Comparison of ENCODE assay signal across 8 mouse cellular contexts in genomic region chr19:10341817-10342439, GRCm38 (mm10). TPM values are rescaled to one million over a fixed set of nuclear protein-coding genes. Genes with fewer than 3 reads are reported as not detected.
DNase-seq lines count a peak whose midpoint lies in the region.

No protein-coding gene starts in this region.

- no peak overlapping the region for H3K4me3 ChIP-seq in hindbrain, embryonic 10.5 days

- H3K36me3 ChIP-seq in hindbrain, embryonic 10.5 days = no peaks in the 10 kb centered on the region

- H3K9me3 ChIP-seq in hindbrain, embryonic 10.5 days = no peaks in the 10 kb centered on the region

- peak; percentile 90 to 93 for DNase-seq in adrenal gland, adult (ENCODE audit: inconsistent age in 2 of 2, low spot score in 1 of 2)
- peak; percentile 58 for DNase-seq in brain, embryonic 18.5 days (ENCODE audit: low read depth, low spot score)
- peak; percentile 67 to 69 for DNase-seq in frontal cortex, postnatal 25 days (ENCODE audit: low spot score in 2 of 2)
- no peak for DNase-seq in hindbrain, embryonic 10.5 days (ENCODE audit: low spot score)
- DNase-seq in left cerebral cortex, postnatal 4 days = peak; percentile 89
- DNase-seq in ovary, postnatal 14 days (ENCODE audit: low spot score) = peak; percentile 57
- no peak for DNase-seq in thymus, postnatal 0 days (ENCODE audit: low spot score)
- no peak for DNase-seq in spleen, postnatal 4 days (ENCODE audit: low spot score in 2 of 2)

- H3K27me3 ChIP-seq in hindbrain, embryonic 10.5 days (ENCODE audit: insufficient read depth, poor library complexity, severe bottlenecking) = peaks cover 55% of the 10 kb centered on the region

- H3K27ac ChIP-seq in hindbrain, embryonic 10.5 days = peak overlapping the region; percentile 18; the same call in 1 of the 2 replicates

- peaks cover 56% of the 10 kb centered on the region for H3K4me1 ChIP-seq in hindbrain, embryonic 10.5 days (replicated peaks)

- intact Hi-C loops in left cerebral cortex, postnatal 4 days (cut with DNase I) = loop anchor here (5.0 kb wide), 1 partner anchor 50 kb away; no protein-coding TSS in a partner anchor

- 48% methylated on average over 12 of the region's 12 CpGs for WGBS in hindbrain, embryonic 10.5 days

RNA-seq across cellular contexts. Expression of gene Dagla, which starts 37.3 kb away (rescaled TPM):
- polyA plus RNA-seq in hindbrain, embryonic 10.5 days (2016; fragmentation: Nextera tagmentation; extraction: Ambion mirVana) = 2.1 and 3.4 TPM in 2 replicates
- total RNA-seq in left cerebral cortex, postnatal 4 days (2021) = 10 to 100 TPM; 44.1 to 44.6 TPM
- polyA plus RNA-seq in thymus, postnatal 0 days (2015; fragmentation: Nextera tagmentation; extraction: Ambion mirVana) = 0.17 and 0.18 TPM in 2 replicates

RNA-seq across cellular contexts. Expression of gene Syt7, which starts 47.0 kb away (rescaled TPM):
- polyA plus RNA-seq in hindbrain, embryonic 10.5 days (2016; fragmentation: Nextera tagmentation; extraction: Ambion mirVana) = 0.98 and 1.5 TPM in 2 replicates
- 100 to 1,000 TPM; 209 to 213 TPM for total RNA-seq in left cerebral cortex, postnatal 4 days (2021)
- polyA plus RNA-seq in thymus, postnatal 0 days (2015; fragmentation: Nextera tagmentation; extraction: Ambion mirVana) = 0.23 and 0.60 TPM in 2 replicates

Comparison
In these comparisons a context has a peak if more than half of its experiments do, and no peak if none do; other contexts are left out.
1. DNase-seq: peak in adrenal gland, adult (2 of 2), brain, embryonic 18.5 days (single experiment), frontal cortex, postnatal 25 days (2 of 2), left cerebral cortex, postnatal 4 days (single experiment) and ovary, postnatal 14 days (single experiment); none in hindbrain, embryonic 10.5 days (single experiment), thymus, postnatal 0 days (single experiment) and spleen, postnatal 4 days (0 of 2).